ENCODE assay signal across 1 mouse cellular context in genomic region chr4:134300316-134300715, GRCm38 (mm10).
TF ChIP-seq lines count a peak whose summit lies in the region.

No protein-coding gene starts in this region.

TF ChIP-seq in MEL, 35 proteins besides CTCF, POLR2A, EP300 and RAD21 (continued from another document):
- no peak for TF ChIP-seq CHD1 (IDR thresholded peaks at IDR 0.05; ENCODE audit: low read depth, low read length)
- no peak for TF ChIP-seq HCFC1 (IDR thresholded peaks at IDR 0.05; ENCODE audit: low read depth, low read length)
- TF ChIP-seq MYB (IDR thresholded peaks at IDR 0.05; ENCODE audit: low read depth, low read length): no peak
- TF ChIP-seq BHLHE40 (IDR thresholded peaks at IDR 0.05; ENCODE audit: borderline replicate concordance, low read depth, low read length): no peak
